In the genomic region with DNA sequence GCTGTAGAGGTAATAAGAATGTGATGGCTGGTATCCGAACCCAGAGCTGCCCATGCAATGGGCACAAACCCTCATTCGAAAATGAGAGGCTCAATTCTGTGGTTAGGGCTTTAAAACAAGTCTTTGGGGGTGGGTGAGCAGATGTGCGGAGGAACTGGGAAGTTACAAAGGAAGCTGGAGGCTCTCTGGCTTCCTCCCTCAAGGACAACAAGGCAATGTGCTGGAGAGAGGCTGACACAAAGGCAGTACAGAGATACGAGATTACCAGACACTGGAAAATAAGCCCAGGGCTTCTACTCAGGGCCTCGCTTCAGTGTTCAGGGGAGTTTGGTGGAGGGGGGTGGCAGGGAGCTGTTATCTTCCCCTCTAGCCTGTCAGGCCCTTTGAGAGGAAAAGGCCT, we compare ENCODE assay signal across 8 mouse cellular contexts. TPM values are rescaled to one million over a fixed set of nuclear protein-coding genes. Genes with fewer than 3 reads are reported as not detected.
A peak's percentile ranks its signal among the peaks of the same experiment; 100 is the strongest.
DNase-seq lines count a peak whose midpoint lies in the region; ATAC-seq lines count a peak whose summit lies in the region.

No protein-coding gene starts in this region.

- no peaks in the 10 kb centered on the region for H3K27me3 ChIP-seq in embryonic facial prominence, embryonic 13.5 days
- H3K27me3 ChIP-seq in stomach, embryonic 16.5 days (ENCODE audit: control insufficient read depth, insufficient read depth, low read length), result no peaks in the 10 kb centered on the region

- peak overlapping the region; percentile 95 for H3K4me2 ChIP-seq in embryonic facial prominence, embryonic 13.5 days
- H3K4me2 ChIP-seq in stomach, embryonic 16.5 days (ENCODE audit: low read depth, low read length), result peak overlapping the region; percentile 88; the same call in 1 of the 2 replicates

- intact Hi-C loops in heart, postnatal 14 days (cut with DNase I), result loop anchor here (2.0 to 5.0 kb wide), 6 partner anchors 47 to 253 kb away; no protein-coding TSS in a partner anchor

- peaks cover 13% of the 10 kb centered on the region for H3K4me1 ChIP-seq in embryonic facial prominence, embryonic 13.5 days
- H3K4me1 ChIP-seq in stomach, embryonic 16.5 days (ENCODE audit: control insufficient read depth, insufficient read depth, low read length), result peaks cover 9% of the 10 kb centered on the region; the same call in 1 of the 2 replicates

- H3K9me3 ChIP-seq in embryonic facial prominence, embryonic 13.5 days, result no peaks in the 10 kb centered on the region
- H3K9me3 ChIP-seq in stomach, embryonic 16.5 days (replicated peaks; ENCODE audit: control insufficient read depth, low read length), result no peaks in the 10 kb centered on the region

- WGBS in embryonic facial prominence, embryonic 13.5 days, result 33% methylated on average over 5 of the region's 5 CpGs
- 58% methylated on average over 5 of the region's 5 CpGs for WGBS in stomach, embryonic 16.5 days

- peak overlapping the region; percentile 98; the same call in 1 of the 2 replicates for H3K9ac ChIP-seq in embryonic facial prominence, embryonic 13.5 days
- 0 out of 2 replicates have a peak overlapping the region, but pooled peaks have one; percentile 6 for H3K9ac ChIP-seq in stomach, embryonic 16.5 days (ENCODE audit: low read length)

- peak overlapping the region; percentile 99 for H3K27ac ChIP-seq in embryonic facial prominence, embryonic 13.5 days
- H3K27ac ChIP-seq in stomach, embryonic 16.5 days (ENCODE audit: low read length), result peak overlapping the region; percentile 99

- H3K4me3 ChIP-seq in embryonic facial prominence, embryonic 13.5 days, result 0 out of 2 replicates have a peak overlapping the region, but pooled peaks have one; percentile 90
- H3K4me3 ChIP-seq in stomach, embryonic 16.5 days (replicated peaks; ENCODE audit: low read length), result no peak overlapping the region

- ATAC-seq in embryonic facial prominence, embryonic 13.5 days (ENCODE audit: insufficient number of reproducible peaks, insufficient read depth, low FRiP score, low TSS enrichment, low read depth), result no peak
- no peak for ATAC-seq in stomach, embryonic 16.5 days (ENCODE audit: insufficient read depth, low FRiP score)
- no peak for ATAC-seq in CD4-positive, CD25-positive, alpha-beta regulatory T cell, adult 4 months

- peak; percentile 30 to 56 for DNase-seq in right cerebral cortex, adult 2 months (ENCODE audit: low spot score in 2 of 2)
- no peak for DNase-seq in right cerebral cortex, postnatal 36 days (ENCODE audit: low spot score in 2 of 2)
- peak; percentile 43 to 49 for DNase-seq in heart, postnatal 14 days
- peak; percentile 31 for DNase-seq in kidney, postnatal 14 days
- peak; percentile 33 for DNase-seq in lung, postnatal 36 days

- no peaks in the 10 kb centered on the region for H3K36me3 ChIP-seq in embryonic facial prominence, embryonic 13.5 days
- no peaks in the 10 kb centered on the region for H3K36me3 ChIP-seq in stomach, embryonic 16.5 days (ENCODE audit: control insufficient read depth, insufficient read depth, low read length)

RNA-seq across cellular contexts. Expression of gene Mef2a, which starts 1.3 kb away (rescaled TPM):
- 38.4 and 47.5 TPM in 2 replicates for polyA plus RNA-seq in embryonic facial prominence, embryonic 13.5 days (2015; fragmentation: Nextera tagmentation; extraction: Ambion mirVana)
- 100 to 1,000 TPM; 157 to 165 TPM for total RNA-seq in heart, postnatal 14 days (2021)
- 40.5 and 41.0 TPM in 2 replicates for polyA plus RNA-seq in stomach, embryonic 16.5 days (2015; fragmentation: Nextera tagmentation; extraction: Ambion mirVana)
- polyA plus RNA-seq in CD4-positive, CD25-positive, alpha-beta regulatory T cell, adult 4 months (2017; shearing (Covaris generic)), result 10 to 100 TPM in 1 of 2 experiments, 1 to 10 TPM in 1; 9.9 to 11.3 TPM

Comparison
In these comparisons a context has a peak if more than half of its experiments do, and no peak if none do; other contexts are left out.
1. DNase-seq: peak in right cerebral cortex, adult 2 months (2 of 2), heart, postnatal 14 days (2 of 2), kidney, postnatal 14 days (single experiment) and lung, postnatal 36 days (single experiment); none in right cerebral cortex, postnatal 36 days (0 of 2).